Mouse (Mus musculus): ENCODE measurements around the gene Polr3h.

DNA sequence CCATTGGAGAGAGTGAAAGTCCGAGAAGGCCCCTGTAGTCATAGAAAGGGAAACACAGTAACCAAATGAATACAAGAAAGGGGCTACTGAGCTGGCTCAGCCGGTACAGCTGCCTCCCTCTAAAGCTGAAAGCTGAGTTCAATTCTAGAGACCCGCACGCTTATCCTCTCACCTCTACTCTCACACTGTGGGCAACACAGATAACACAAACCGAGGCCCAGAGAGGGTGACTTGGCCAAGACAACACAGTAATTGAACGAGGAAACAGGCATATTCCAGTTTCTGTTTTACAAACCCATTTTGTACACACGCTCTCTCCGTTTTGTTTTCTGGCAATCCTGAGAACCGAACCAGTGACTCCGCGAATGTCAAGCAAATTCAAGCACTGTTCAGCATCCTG lies 1.1 kb downstream of the Polr3h start:
- no peak for TF ChIP-seq CTCF (IDR thresholded peaks at IDR 0.05; ENCODE audit: low read depth, low read length)
- no peak for TF ChIP-seq TAL1 (conservative IDR thresholded peaks at IDR 0.05; ENCODE audit: low read depth, low read length)
- TF ChIP-seq POLR2AphosphoS5 (IDR thresholded peaks at IDR 0.05; ENCODE audit: insufficient replicate concordance, low read depth, low read length), result no peak
- TF ChIP-seq GATA1 (IDR thresholded peaks at IDR 0.05; ENCODE audit: borderline replicate concordance, low read length), result no peak
